Mouse (Mus musculus) limb, embryonic 15.5 days (tissue): ENCODE data around the gene Dlg2. TPM values are rescaled to one million over a fixed set of nuclear protein-coding genes. Genes with fewer than 3 reads are reported as not detected.

Experiments
- ATAC-seq: fragments of 200-750 bp; cut with Nextera tagmentation; 2 replicates; pipeline ENCODE4 v1.8.0; 2017; ENCODE audit warnings: low read depth, moderate TSS enrichment; ENCODE audit not compliant: insufficient number of reproducible peaks, low FRiP score, low TSS enrichment
- H3K27ac ChIP-seq: fragments of 300-500 bp; sonication (generic); 2 replicates; pipeline ENCODE4 v1.5.1; 2015; ENCODE audit warnings: moderate library complexity, mild to moderate bottlenecking, inconsistent platforms
- H3K27me3 ChIP-seq: fragments of 300-500 bp; sonication (generic); 2 replicates; pipeline ENCODE4 v1.6.1; 2015; ENCODE audit warnings: inconsistent platforms
- H3K36me3 ChIP-seq: fragments of 300-500 bp; sonication (generic); 2 replicates; pipeline ENCODE4 v1.6.1; 2015; ENCODE audit warnings: inconsistent platforms
- H3K4me1 ChIP-seq: fragments of 300-500 bp; sonication (generic); 2 replicates; pipeline ENCODE4 v1.6.1; 2015; ENCODE audit warnings: inconsistent platforms
- H3K4me2 ChIP-seq: fragments of 300-500 bp; sonication (generic); 2 replicates; pipeline ENCODE4 v1.6.1; 2015; ENCODE audit warnings: mild to moderate bottlenecking, inconsistent platforms
- H3K4me3 ChIP-seq: fragments of 300-500 bp; sonication (generic); 2 replicates; pipeline ENCODE4 v1.5.1; 2015; ENCODE audit warnings: mild to moderate bottlenecking, inconsistent platforms
- H3K9ac ChIP-seq: fragments of 300-500 bp; sonication (generic); 2 replicates; pipeline ENCODE4 v1.6.1; 2015; ENCODE audit warnings: inconsistent platforms
- H3K9me3 ChIP-seq: fragments of 300-500 bp; sonication (generic); 2 replicates; pipeline ENCODE4 v1.6.1; 2016; ENCODE audit warnings: inconsistent platforms
- WGBS: fragments of 180-500 bp; shearing (Covaris S2); methylation state at CpG from one replicate; pipeline ENCODE4 v1.1.7; 2015; 5-methylcytosine and 5-hydroxymethylcytosine counted together
- polyA plus RNA-seq: library from polyadenylated mRNA; unstranded; fragments of >200 nt; fragmentation: Nextera tagmentation; extraction: Ambion mirVana; gene quantifications from 2 replicates; pipeline ENCODE4 v1.2.1, GENCODE M21; 2015

Dlg2 gene
- polyA plus RNA-seq, 1 experiment from 2014 or later, result 7.6 TPM

- ATAC-seq, result no peak
- Histone ChIP-seq H3K4me3 (no peak overlapping the region), H3K4me2 (no peak overlapping the region), H3K9ac (no peak overlapping the region), H3K9me3 (no peaks in the 10 kb centered on the region), H3K27me3 (no peaks in the 10 kb centered on the region), H3K4me1 (no peaks in the 10 kb centered on the region), H3K27ac (no peak overlapping the region), H3K36me3 (no peaks in the 10 kb centered on the region)
Observed at GRCm38 (mm10) chr7:91573321-91573720, 1096.8 kb downstream of the Dlg2 start.

- ATAC-seq, result no peak
- WGBS, result 82% methylated on average over 6 of the region's 6 CpGs
Observed at GRCm38 (mm10) chr7:91576216-91576615, 1099.7 kb downstream of the Dlg2 start.

GRCm38 (mm10) chr7:91582203-91582602 is 1105.7 kb downstream of the Dlg2 start:
- H3K36me3 ChIP-seq, result no peaks in the 10 kb centered on the region
- no peak overlapping the region for H3K9ac ChIP-seq
- no peaks in the 10 kb centered on the region for H3K27me3 ChIP-seq
- ATAC-seq, result no peak
- H3K4me2 ChIP-seq, result no peak overlapping the region
- H3K9me3 ChIP-seq, result no peaks in the 10 kb centered on the region
- 73% methylated on average over 2 of the region's 2 CpGs for WGBS
- no peak overlapping the region for H3K4me3 ChIP-seq
- no peaks in the 10 kb centered on the region for H3K4me1 ChIP-seq
- H3K27ac ChIP-seq, result no peak overlapping the region

More at GRCm38 (mm10) chr7:91576216-91576615, 1099.7 kb downstream of the Dlg2 start:
- Histone ChIP-seq H3K9ac (no peak overlapping the region), H3K9me3 (no peaks in the 10 kb centered on the region), H3K4me1 (no peaks in the 10 kb centered on the region), H3K27ac (no peak overlapping the region), H3K27me3 (no peaks in the 10 kb centered on the region), H3K36me3 (no peaks in the 10 kb centered on the region), H3K4me2 (no peak overlapping the region), H3K4me3 (no peak overlapping the region)

GRCm38 (mm10) chr7:91583566-91583965 is 1107.1 kb downstream of the Dlg2 start:
- no peaks in the 10 kb centered on the region for H3K4me1 ChIP-seq
- H3K9ac ChIP-seq, result no peak overlapping the region
- H3K4me3 ChIP-seq, result no peak overlapping the region
- no peaks in the 10 kb centered on the region for H3K36me3 ChIP-seq
- H3K27ac ChIP-seq, result no peak overlapping the region
- H3K27me3 ChIP-seq, result no peaks in the 10 kb centered on the region
- 52% methylated on average over 1 of the region's 1 CpGs for WGBS
- no peaks in the 10 kb centered on the region for H3K9me3 ChIP-seq
- no peak for ATAC-seq
- no peak overlapping the region for H3K4me2 ChIP-seq

- H3K4me3 ChIP-seq, result no peak overlapping the region
- no peaks in the 10 kb centered on the region for H3K27me3 ChIP-seq
- 71% methylated on average over 5 of the region's 5 CpGs for WGBS
- no peaks in the 10 kb centered on the region for H3K36me3 ChIP-seq
- no peak for ATAC-seq
- H3K9ac ChIP-seq, result no peak overlapping the region
- no peak overlapping the region for H3K4me2 ChIP-seq
- no peaks in the 10 kb centered on the region for H3K4me1 ChIP-seq
- H3K9me3 ChIP-seq, result no peaks in the 10 kb centered on the region
- H3K27ac ChIP-seq, result no peak overlapping the region
Observed at GRCm38 (mm10) chr7:91591261-91592170, 1115.0 kb downstream of the Dlg2 start.

GRCm38 (mm10) chr7:91598549-91598948 is 1122.1 kb downstream of the Dlg2 start:
- no peaks in the 10 kb centered on the region for H3K36me3 ChIP-seq
- H3K27ac ChIP-seq, result no peak overlapping the region
- no peaks in the 10 kb centered on the region for H3K4me1 ChIP-seq
- no peak overlapping the region for H3K4me3 ChIP-seq
- H3K9ac ChIP-seq, result no peak overlapping the region
- 64% methylated on average over 4 of the region's 4 CpGs for WGBS
- H3K4me2 ChIP-seq, result no peak overlapping the region
- no peaks in the 10 kb centered on the region for H3K9me3 ChIP-seq
- no peak for ATAC-seq
- no peaks in the 10 kb centered on the region for H3K27me3 ChIP-seq

GRCm38 (mm10) chr7:91601307-91601706 is 1124.8 kb downstream of the Dlg2 start:
- no peak overlapping the region for H3K9ac ChIP-seq
- H3K4me2 ChIP-seq, result no peak overlapping the region
- H3K27me3 ChIP-seq, result no peaks in the 10 kb centered on the region
- no peaks in the 10 kb centered on the region for H3K36me3 ChIP-seq
- ATAC-seq, result no peak
- no peak overlapping the region for H3K27ac ChIP-seq
- no peak overlapping the region for H3K4me3 ChIP-seq
- no peaks in the 10 kb centered on the region for H3K4me1 ChIP-seq
- H3K9me3 ChIP-seq, result no peaks in the 10 kb centered on the region

GRCm38 (mm10) chr7:91603561-91603960 is 1127.1 kb downstream of the Dlg2 start:
- no peak overlapping the region for H3K9ac ChIP-seq
- H3K27me3 ChIP-seq, result no peaks in the 10 kb centered on the region
- no peaks in the 10 kb centered on the region for H3K36me3 ChIP-seq
- no peaks in the 10 kb centered on the region for H3K9me3 ChIP-seq
- H3K27ac ChIP-seq, result no peak overlapping the region
- H3K4me2 ChIP-seq, result no peak overlapping the region
- no peaks in the 10 kb centered on the region for H3K4me1 ChIP-seq
- H3K4me3 ChIP-seq, result no peak overlapping the region
- WGBS, result 75% methylated on average over 4 of the region's 4 CpGs
- ATAC-seq, result no peak

- no peak overlapping the region for H3K4me2 ChIP-seq
- H3K36me3 ChIP-seq, result no peaks in the 10 kb centered on the region
- no peaks in the 10 kb centered on the region for H3K9me3 ChIP-seq
- no peak overlapping the region for H3K4me3 ChIP-seq
- WGBS, result 90% methylated on average over 1 of the region's 1 CpGs
- H3K27me3 ChIP-seq, result no peaks in the 10 kb centered on the region
- no peak overlapping the region for H3K9ac ChIP-seq
- H3K27ac ChIP-seq, result no peak overlapping the region
- H3K4me1 ChIP-seq, result no peaks in the 10 kb centered on the region
- no peak for ATAC-seq
Observed at GRCm38 (mm10) chr7:91653033-91653432, 1176.6 kb downstream of the Dlg2 start.

- Histone ChIP-seq H3K4me3 (no peak overlapping the region), H3K36me3 (no peaks in the 10 kb centered on the region), H3K4me2 (no peak overlapping the region), H3K27ac (no peak overlapping the region), H3K27me3 (no peaks in the 10 kb centered on the region), H3K9ac (no peak overlapping the region), H3K9me3 (no peaks in the 10 kb centered on the region), H3K4me1 (no peaks in the 10 kb centered on the region)
- 55% methylated on average over 2 of the region's 2 CpGs for WGBS
- no peak for ATAC-seq
Observed at GRCm38 (mm10) chr7:91659498-91659897, 1183.0 kb downstream of the Dlg2 start.

GRCm38 (mm10) chr7:91672236-91673017 is 1196.0 kb downstream of the Dlg2 start:
- H3K4me3 ChIP-seq, result no peak overlapping the region
- H3K9me3 ChIP-seq, result no peaks in the 10 kb centered on the region; the same call in 1 of the 2 replicates
- no peaks in the 10 kb centered on the region for H3K4me1 ChIP-seq
- H3K4me2 ChIP-seq, result no peak overlapping the region
- no peak for ATAC-seq
- 79% methylated on average over 13 of the region's 13 CpGs for WGBS
- no peaks in the 10 kb centered on the region for H3K36me3 ChIP-seq
- no peak overlapping the region for H3K27ac ChIP-seq
- no peaks in the 10 kb centered on the region for H3K27me3 ChIP-seq
- H3K9ac ChIP-seq, result no peak overlapping the region

- Histone ChIP-seq H3K4me1 (no peaks in the 10 kb centered on the region), H3K27ac (no peak overlapping the region), H3K9me3 (no peaks in the 10 kb centered on the region; the same call in 1 of the 2 replicates), H3K9ac (no peak overlapping the region), H3K27me3 (no peaks in the 10 kb centered on the region), H3K4me2 (no peak overlapping the region), H3K36me3 (no peaks in the 10 kb centered on the region), H3K4me3 (no peak overlapping the region)
- no peak for ATAC-seq
Observed at GRCm38 (mm10) chr7:91674401-91674800, 1197.9 kb downstream of the Dlg2 start.
